Mouse (Mus musculus) CD4-positive, CD25-positive, alpha-beta regulatory T cell, adult 4 months (primary cell): Measurements from ENCODE around the gene Cbfa2t3. TPM values are rescaled to one million over a fixed set of nuclear protein-coding genes. Genes with fewer than 3 reads are reported as not detected.
A peak's percentile ranks its signal among the peaks of the same experiment; 100 is the strongest.

Experiments
- ATAC-seq: one replicate; pipeline ENCODE4 v1.8.0; 2017
- polyA plus RNA-seq, 2 experiments: library from polyadenylated mRNA; unstranded; fragments of 100-300 nt; shearing (Covaris generic); gene quantifications; one replicate each; pipeline ENCODE4 v1.2.1; 2017

Gene Cbfa2t3
- polyA plus RNA-seq, 2 experiments from 2014 or later, result 0.25 TPM; not detected in 1

GRCm38 (mm10) chr8:122600666-122601065, 98.2 kb downstream of the Cbfa2t3 start:
- ATAC-seq, result no peak

- no peak for ATAC-seq
Observed at GRCm38 (mm10) chr8:122596031-122596430, 102.9 kb downstream of the Cbfa2t3 start.

DNA sequence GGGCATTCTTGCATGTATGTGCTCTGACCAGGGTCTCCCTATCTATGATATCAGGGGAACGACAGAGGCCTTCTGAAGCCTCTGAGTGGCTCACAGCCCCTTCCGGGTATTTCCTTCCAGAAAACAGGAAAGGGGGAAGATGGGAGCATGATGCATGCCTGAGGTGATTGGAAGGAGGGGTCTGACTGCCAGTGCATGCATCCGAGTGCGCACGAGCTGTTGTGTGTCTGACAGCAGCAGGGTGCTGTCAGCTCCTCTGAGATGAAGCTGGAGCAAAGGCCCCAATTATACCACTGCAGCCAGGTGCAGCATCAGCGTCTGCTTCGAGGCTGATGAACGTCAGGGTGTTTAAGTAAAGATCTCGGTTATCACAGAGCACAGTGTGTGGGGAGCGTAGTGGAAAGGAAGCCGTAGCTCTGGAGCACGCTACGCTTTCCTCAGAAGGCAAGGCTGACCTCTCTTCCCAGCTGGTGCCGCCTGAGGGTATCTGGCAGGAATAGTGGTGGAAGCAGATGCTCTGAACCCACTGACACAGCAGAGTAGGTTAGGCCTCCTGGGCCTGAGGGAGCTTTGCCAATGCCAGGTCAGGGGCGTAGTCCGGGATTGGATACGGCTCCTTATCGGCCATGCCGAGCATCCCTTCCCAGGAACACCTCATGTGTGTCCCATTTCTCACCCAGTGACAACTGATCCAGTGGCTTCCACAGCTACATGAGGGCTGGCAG, 105.0 kb downstream of the Cbfa2t3 start:
- ATAC-seq, result no peak

GRCm38 (mm10) chr8:122593240-122593639, 105.7 kb downstream of the Cbfa2t3 start:
- ATAC-seq, result no peak

DNA sequence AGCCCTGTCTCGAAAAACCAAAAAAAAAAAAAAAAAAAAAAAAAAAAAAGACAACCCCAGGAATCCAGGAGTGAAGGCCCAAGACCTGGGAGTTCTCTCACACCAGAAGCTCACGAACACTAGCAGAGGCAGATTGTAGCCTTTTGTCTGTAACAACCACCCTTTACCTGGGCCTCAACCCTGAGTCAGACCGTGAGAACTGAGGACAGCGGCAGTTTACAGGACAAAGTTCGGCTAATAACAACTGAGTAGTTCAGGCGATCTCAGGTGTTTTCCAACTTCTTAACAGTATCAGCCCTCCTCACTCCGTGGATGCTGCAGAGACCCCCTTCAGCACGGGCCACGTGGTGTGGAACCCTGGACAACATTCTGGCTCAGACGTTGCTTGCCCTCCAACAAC, 112.2 kb downstream of the Cbfa2t3 start:
- no peak for ATAC-seq

DNA sequence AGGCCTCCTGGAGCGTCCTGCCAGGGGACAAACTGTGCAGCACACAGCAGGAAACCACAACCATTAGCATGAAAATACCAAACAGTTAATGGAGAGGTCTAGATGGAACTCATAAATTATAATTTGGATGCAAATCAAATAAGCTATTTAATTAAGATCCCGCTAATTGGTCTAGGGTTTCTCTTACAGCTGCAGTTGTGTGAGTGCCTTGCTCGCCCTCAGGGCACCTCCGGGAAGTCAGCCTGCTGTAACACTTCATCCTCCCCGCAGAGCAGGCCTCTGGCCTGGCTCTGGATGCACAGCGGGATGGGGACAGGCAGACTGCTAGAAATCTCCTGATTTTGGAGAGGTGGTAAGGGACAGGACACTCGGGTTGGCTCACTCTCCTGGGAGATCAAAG, 112.7 kb downstream of the Cbfa2t3 start:
- no peak for ATAC-seq

GRCm38 (mm10) chr8:122585411-122585891, 113.5 kb downstream of the Cbfa2t3 start:
- no peak for ATAC-seq

- ATAC-seq, result no peak
Observed at GRCm38 (mm10) chr8:122584981-122585380, 113.9 kb downstream of the Cbfa2t3 start.

DNA sequence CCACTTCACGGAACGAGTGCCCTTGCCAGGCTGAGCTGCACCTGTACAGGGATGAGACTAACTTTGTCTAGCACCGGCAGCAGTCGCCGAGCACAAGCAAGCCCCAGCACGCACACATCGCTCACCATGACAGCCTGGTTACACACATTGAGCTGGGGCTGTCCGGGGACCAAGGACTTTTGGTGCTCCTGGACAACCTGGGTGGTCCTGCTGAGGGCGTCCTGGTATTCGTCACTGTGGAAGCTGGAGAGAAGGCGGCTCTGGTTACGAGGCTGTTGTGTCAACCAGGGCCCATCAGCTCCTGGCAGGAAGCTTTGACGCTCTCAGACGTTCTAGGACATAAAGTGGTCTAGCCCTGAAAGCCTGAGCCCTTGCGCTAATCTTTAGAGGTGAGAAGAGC, 118.0 kb downstream of the Cbfa2t3 start:
- no peak for ATAC-seq

- ATAC-seq, result no peak
Observed at GRCm38 (mm10) chr8:122579196-122579595, 119.7 kb downstream of the Cbfa2t3 start.

DNA sequence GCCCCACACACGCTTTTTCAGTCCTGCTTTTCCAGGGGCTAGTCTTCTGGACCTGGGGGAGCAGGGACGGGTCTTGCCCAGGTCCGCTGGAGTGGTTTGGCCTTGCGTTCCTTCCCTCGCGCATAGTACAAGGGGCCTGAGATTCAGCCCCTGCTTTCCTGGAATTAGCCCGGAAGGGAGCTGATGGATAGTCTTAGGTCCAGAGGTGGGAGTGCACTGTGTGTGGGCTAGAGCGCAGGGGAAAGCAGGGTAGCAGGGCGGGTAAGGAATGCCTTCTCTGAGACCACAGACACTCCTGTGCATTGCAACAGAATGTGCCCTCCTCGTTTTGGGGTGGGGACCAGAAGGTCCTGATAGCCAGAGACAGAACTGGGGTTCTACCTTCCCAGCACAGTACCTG, 121.8 kb downstream of the Cbfa2t3 start:
- no peak for ATAC-seq

DNA sequence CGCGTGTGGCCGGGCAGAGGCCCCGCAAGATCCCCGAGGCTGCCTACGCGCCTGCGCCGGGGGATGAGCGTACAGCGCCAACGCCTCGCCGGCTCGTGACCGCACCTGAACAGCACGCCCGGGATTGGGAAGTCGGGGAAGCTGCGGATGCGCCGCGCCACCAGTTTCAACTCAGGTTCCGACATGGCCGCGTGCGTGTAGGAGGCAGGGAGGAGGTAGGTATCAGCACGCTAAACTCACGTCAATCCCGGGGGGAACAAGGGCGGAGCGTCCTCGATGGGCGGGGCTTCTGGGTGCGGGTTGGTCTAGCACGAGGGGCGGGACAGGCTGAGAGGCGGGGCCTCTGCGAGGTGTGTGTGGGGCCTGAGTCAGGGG, 122.3 kb downstream of the Cbfa2t3 start, which contains the start of gene Aprt:
Gene Aprt (minus strand): TSS at position 262 of the 375 bp plus-strand sequence.
- peak; percentile 99 for ATAC-seq

DNA sequence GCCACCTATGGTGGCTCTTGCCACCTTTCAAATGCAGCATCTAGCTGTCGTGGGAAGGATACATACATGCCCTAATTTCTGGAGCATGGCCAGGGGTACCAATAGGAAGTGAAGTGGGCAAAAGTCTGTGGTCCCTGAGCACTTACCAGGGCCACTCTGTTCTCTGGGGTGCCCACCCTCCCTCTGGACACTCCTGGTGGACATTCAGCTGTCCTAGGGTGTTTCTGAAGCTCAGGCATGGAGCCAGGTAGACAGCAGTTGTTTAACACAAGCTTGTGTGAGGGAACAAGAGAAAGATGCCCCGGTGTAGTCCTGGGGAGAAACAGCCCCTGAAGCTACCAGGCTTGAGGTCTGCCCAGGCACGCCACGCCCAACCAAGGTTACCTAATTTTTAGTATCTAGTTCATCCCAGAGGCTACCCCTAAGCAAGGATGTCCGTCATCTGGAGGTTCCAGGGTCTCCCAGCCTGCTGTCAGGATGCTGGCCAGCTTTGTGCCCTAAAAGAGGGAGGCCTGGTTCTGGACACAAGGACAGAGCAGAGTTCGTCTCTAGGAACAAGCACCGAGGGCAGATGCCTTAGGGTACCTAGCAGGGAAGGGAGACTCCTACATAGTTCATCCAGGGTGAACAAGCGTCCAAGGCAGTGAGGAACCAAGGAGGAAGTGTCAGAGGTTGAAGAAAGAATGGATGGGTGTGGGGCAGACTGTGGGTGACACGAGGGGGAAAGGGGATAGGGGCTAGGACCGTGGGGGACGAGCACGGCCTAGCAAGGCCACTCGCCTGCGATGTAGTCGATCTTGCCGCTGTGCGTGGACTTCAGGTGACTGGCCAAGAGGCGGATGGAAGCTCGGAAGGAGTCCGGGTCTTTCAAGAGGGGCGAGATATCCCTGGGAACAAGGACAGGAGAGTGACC, 122.9 kb downstream of the Cbfa2t3 start:
- ATAC-seq, result peak; percentile 13

DNA sequence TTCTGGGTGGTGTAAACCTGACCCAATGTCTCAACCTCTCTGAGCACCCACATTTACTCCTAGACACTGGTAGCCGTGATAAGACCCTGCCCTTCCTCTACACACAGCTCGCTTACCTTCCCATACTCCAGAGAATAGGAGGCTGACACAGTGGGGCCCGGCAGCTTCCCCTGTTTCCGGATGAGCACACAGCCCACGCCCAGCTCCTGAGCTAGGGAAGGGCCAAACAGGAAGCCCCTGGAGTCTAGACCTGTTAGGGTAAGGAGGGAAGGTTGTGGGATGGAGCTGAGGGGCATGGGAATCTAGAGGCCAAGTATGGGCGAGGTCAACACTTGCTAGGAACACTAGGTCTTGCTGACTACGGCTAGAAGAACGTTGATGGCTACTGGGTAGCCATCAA, 123.6 kb downstream of the Cbfa2t3 start:
- no peak for ATAC-seq

Other genes with a start within 250 kb of the Cbfa2t3 start
- 1 to 10 TPM; 2.6 to 5.2 TPM for gene Snai3, start 238.4 kb downstream of the Cbfa2t3 start, polyA plus RNA-seq
- 10 to 100 TPM; 27.3 to 31.0 TPM for gene Rnf166, start 223.0 kb downstream of the Cbfa2t3 start, polyA plus RNA-seq
- gene Ctu2, start 223.0 kb downstream of the Cbfa2t3 start, polyA plus RNA-seq, result 10 to 100 TPM; 11.5 to 16.9 TPM
- 10 to 100 TPM; 15.3 to 22.7 TPM for gene Piezo1, start 147.8 kb downstream of the Cbfa2t3 start, polyA plus RNA-seq
- gene Cdt1, start 131.1 kb downstream of the Cbfa2t3 start, polyA plus RNA-seq, result 10 to 100 TPM in 1 of 2 experiments, 1 to 10 TPM in 1; 8.2 to 12.6 TPM
- 100 to 1,000 TPM; 146 to 207 TPM for gene Aprt, start 122.2 kb downstream of the Cbfa2t3 start, polyA plus RNA-seq
- 10 to 100 TPM in 1 of 2 experiments, 1 to 10 TPM in 1; 8.7 to 12.7 TPM for gene Galns, start 87.6 kb downstream of the Cbfa2t3 start, polyA plus RNA-seq
- gene Trappc2l, start 87.5 kb downstream of the Cbfa2t3 start, polyA plus RNA-seq, result 10 to 100 TPM; 45.0 to 70.1 TPM
- not detected for gene Pabpn1l, start 76.4 kb downstream of the Cbfa2t3 start, polyA plus RNA-seq
- gene Acsf3, start 76.4 kb upstream of the Cbfa2t3 start, polyA plus RNA-seq, result 1 to 10 TPM; 4.9 to 8.2 TPM
- under 1 TPM in 1 of 2 experiments, not detected in 1; 0.16 TPM for gene Cdh15, start 148.9 kb upstream of the Cbfa2t3 start, polyA plus RNA-seq